Mouse (Mus musculus): ENCODE results near the gene Fgf3. TPM values are rescaled to one million over a fixed set of nuclear protein-coding genes. Genes with fewer than 3 reads are reported as not detected.

Gene Fgf3
- total RNA-seq, 2 experiments from 2014 or later, result not detected

GRCm38 (mm10) chr7:144892322-144892721 is 54.4 kb downstream of the Fgf3 start:
- H3K4me3 ChIP-seq, result no peak overlapping the region
- intact Hi-C loops (cut with DNase I), result no loop called here
- no peak overlapping the region for H3K27ac ChIP-seq

More at GRCm38 (mm10) chr7:144892322-144892721, 54.4 kb downstream of the Fgf3 start:
- DNase-seq, result no peak
- TF ChIP-seq CTCF (IDR thresholded peaks at IDR 0.05), result no peak

Other genes starting within 250 kb of the Fgf3 start
- 1 to 10 TPM; 2.9 to 3.7 TPM for gene Ano1, start 86.1 kb upstream of the Fgf3 start, total RNA-seq (2021)
- not detected for gene Fgf4, start 9.3 kb downstream of the Fgf3 start, total RNA-seq (2021)
- not detected for gene Fgf15, start 58.4 kb downstream of the Fgf3 start, total RNA-seq (2021)
- 1 to 10 TPM; 8.1 to 9.9 TPM for gene LTO1, start 77.0 kb downstream of the Fgf3 start, total RNA-seq (2021)
- gene Ccnd1, start 101.8 kb downstream of the Fgf3 start, total RNA-seq (2021), result 1 to 10 TPM; 1.6 to 5.2 TPM

All from gastrocnemius, adult 2 months (tissue).